Mouse (Mus musculus) heart, embryonic 12.5 days (tissue): ENCODE results near the gene Vps52. TPM values are rescaled to one million over a fixed set of nuclear protein-coding genes. Genes with fewer than 3 reads are reported as not detected.

Experiments
- ATAC-seq: fragments of 200-750 bp; cut with Nextera tagmentation; 2 replicates; pipeline ENCODE4 v1.8.0; 2017; ENCODE audit warnings: moderate TSS enrichment, moderate library complexity; ENCODE audit not compliant: insufficient number of reproducible peaks, low FRiP score
- H3K27ac ChIP-seq: fragments of 300-500 bp; sonication (generic); 2 replicates; pipeline ENCODE4 v1.5.1; 2016; ENCODE audit warnings: mild to moderate bottlenecking, moderate library complexity; ENCODE audit not compliant: poor library complexity, severe bottlenecking
- H3K27me3 ChIP-seq: fragments of 300-500 bp; sonication (generic); replicated peaks from 2 replicates; pipeline ENCODE4 v1.6.1; 2016; ENCODE audit warnings: mild to moderate bottlenecking, moderate library complexity
- H3K36me3 ChIP-seq: fragments of 300-500 bp; sonication (generic); 2 replicates; pipeline ENCODE4 v1.6.1; 2016; ENCODE audit warnings: mild to moderate bottlenecking, moderate library complexity
- H3K4me1 ChIP-seq: fragments of 300-500 bp; sonication (generic); replicated peaks from 2 replicates; pipeline ENCODE4 v1.6.1; 2016; ENCODE audit warnings: mild to moderate bottlenecking
- H3K4me2 ChIP-seq: fragments of 300-500 bp; sonication (generic); 2 replicates; pipeline ENCODE4 v1.6.1; 2016; ENCODE audit warnings: mild to moderate bottlenecking, moderate library complexity
- H3K4me3 ChIP-seq: fragments of 300-500 bp; sonication (generic); 2 replicates; pipeline ENCODE4 v1.5.1; 2016; ENCODE audit warnings: mild to moderate bottlenecking
- H3K9ac ChIP-seq: fragments of 300-500 bp; sonication (generic); 2 replicates; pipeline ENCODE4 v1.6.1; 2016; ENCODE audit warnings: mild to moderate bottlenecking, moderate library complexity
- H3K9me3 ChIP-seq: fragments of 300-500 bp; sonication (generic); replicated peaks from 2 replicates; pipeline ENCODE4 v1.6.1; 2016; ENCODE audit warnings: mild to moderate bottlenecking, moderate library complexity
- WGBS: fragments of 180-500 bp; shearing (Covaris S2); methylation state at CpG from one replicate; pipeline ENCODE4 v1.1.7; 2016; 5-methylcytosine and 5-hydroxymethylcytosine counted together
- polyA plus RNA-seq: library from polyadenylated mRNA; unstranded; fragments of >200 nt; fragmentation: Nextera tagmentation; extraction: Ambion mirVana; gene quantifications from 2 replicates; pipeline ENCODE4 v1.2.1, GENCODE M21; 2016

Vps52 gene
- polyA plus RNA-seq, 1 experiment from 2014 or later: 43.0 TPM

DNA sequence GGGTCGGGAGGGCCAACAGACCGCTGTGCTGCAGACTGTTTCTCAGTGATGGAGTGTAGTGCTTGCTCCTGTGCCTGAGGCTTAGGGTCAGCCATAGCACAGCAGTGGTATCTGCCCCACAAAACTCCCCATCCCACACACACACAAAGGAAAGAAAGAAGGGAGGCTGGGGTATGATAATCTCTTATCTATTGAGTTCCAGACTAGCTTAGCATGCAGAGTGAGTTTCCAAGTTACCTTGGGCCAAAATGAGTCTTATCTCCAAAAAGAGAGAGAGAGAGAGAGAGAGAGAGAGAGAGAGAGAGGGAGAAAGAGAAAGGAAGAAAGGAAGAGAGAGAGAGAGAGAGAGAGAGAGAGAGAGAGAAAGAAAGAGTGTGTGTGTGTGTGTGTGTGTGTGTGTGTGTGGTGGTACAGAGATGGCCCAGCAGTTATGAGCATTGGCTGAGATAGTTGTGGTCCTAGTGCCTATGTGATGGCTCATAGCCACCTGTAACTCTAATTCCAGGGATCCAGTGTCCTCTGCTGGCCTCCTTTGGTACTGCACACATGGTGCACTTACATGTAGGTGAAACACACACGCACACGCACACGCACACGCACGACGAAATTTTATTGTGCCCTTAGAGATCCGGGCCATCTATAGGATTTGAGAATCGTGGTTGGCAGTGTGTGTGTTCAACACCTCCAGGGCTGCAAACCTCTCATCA, 30.9 kb upstream of the Vps52 start:
- no peak for ATAC-seq

DNA sequence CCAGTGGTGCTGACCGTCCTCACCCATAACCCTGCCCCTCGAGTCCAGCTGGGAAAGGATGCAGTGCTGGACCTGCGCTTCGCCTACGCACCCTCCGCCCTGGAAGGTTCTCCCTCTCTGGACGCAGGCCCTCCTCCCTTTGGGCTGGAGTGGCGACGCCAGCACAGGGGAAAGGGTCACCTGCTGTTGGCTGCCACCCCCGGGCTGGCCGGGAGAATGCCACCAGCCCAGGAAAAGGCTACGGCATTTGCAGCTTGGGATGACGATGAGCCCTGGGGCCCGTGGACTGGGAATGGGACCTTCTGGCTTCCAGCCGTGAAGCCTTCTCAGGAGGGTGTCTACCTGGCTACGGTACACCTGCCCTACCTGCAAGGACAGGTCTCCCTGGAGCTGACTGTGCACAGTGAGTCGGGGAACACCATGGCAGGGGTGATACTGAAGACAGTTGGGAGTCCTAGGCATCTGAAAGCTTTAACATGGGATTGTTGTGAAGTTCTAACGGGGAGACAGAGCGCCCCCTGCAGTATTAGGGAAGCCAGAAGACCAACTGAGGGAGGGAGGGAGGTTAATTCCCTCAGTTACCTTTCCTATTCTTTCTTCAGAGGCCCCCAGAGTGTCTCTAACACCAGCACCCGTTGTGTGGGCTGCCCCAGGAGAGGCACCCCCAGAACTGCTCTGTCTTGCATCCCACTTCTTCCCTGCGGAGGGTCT, 30.1 kb upstream of the Vps52 start:
- H3K9me3 ChIP-seq: no peaks in the 10 kb centered on the region

More for the DNA sequence above, 30.9 kb upstream of the Vps52 start:
- H3K27me3 ChIP-seq: no peaks in the 10 kb centered on the region
- H3K27ac ChIP-seq: no peak overlapping the region
- no peak overlapping the region for H3K4me3 ChIP-seq
- 78% methylated on average over 10 of the region's 10 CpGs for WGBS
- H3K4me2 ChIP-seq: no peak overlapping the region
- H3K4me1 ChIP-seq: peaks cover 20% of the 10 kb centered on the region
- no peak overlapping the region for H3K9ac ChIP-seq
- H3K9me3 ChIP-seq: no peaks in the 10 kb centered on the region
- H3K36me3 ChIP-seq: peaks cover 23% of the 10 kb centered on the region; the same call in 1 of the 2 replicates

DNA sequence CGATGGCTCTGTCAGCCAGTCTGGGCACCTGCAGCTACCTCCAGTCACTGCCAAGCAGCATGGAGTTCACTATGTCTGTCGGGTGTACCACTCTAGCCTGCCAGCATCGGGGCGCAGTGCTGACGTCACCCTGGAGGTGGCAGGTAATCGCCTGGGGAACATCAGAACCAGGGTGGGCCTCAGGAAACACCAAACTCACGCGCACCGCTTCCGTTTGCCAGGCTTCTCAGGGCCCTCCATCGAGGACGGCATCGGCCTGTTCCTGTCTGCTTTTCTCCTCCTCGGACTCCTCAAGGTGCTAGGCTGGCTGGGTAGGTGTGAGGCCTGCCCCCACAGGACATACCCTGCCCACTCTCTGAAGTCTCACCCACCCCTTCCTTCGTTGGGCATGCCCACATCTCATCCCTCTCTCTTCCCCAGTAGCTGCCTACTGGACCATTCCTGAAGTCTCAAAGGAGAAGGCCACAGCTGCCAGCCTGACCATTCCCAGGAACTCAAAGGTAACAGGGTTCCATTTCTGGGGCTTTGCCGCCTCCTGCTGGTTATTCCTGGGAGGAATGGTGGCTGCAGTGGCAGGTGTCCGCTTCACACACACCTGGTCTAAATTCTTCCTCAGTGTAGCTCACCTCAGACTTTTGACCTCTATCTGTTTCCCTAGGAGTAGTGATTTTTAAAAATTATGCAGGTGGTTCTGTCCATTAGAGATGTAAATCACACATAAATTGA, 29.2 kb upstream of the Vps52 start:
- Histone ChIP-seq H3K36me3 (peaks cover 23% of the 10 kb centered on the region; the same call in 1 of the 2 replicates), H3K9me3 (no peaks in the 10 kb centered on the region), H3K4me3 (no peak overlapping the region), H3K27me3 (no peaks in the 10 kb centered on the region), H3K4me2 (no peak overlapping the region), H3K27ac (no peak overlapping the region), H3K4me1 (peaks cover 19% of the 10 kb centered on the region), H3K9ac (no peak overlapping the region)
- WGBS: 77% methylated on average over 17 of the region's 17 CpGs
- ATAC-seq: no peak

More for the DNA sequence above, 30.1 kb upstream of the Vps52 start:
- peaks cover 17% of the 10 kb centered on the region for H3K4me1 ChIP-seq
- ATAC-seq: no peak
- no peak overlapping the region for H3K4me2 ChIP-seq
- no peak overlapping the region for H3K9ac ChIP-seq
- no peaks in the 10 kb centered on the region for H3K27me3 ChIP-seq
- 79% methylated on average over 21 of the region's 21 CpGs for WGBS
- peaks cover 23% of the 10 kb centered on the region; the same call in 1 of the 2 replicates for H3K36me3 ChIP-seq
- no peak overlapping the region for H3K4me3 ChIP-seq
- no peak overlapping the region for H3K27ac ChIP-seq

DNA sequence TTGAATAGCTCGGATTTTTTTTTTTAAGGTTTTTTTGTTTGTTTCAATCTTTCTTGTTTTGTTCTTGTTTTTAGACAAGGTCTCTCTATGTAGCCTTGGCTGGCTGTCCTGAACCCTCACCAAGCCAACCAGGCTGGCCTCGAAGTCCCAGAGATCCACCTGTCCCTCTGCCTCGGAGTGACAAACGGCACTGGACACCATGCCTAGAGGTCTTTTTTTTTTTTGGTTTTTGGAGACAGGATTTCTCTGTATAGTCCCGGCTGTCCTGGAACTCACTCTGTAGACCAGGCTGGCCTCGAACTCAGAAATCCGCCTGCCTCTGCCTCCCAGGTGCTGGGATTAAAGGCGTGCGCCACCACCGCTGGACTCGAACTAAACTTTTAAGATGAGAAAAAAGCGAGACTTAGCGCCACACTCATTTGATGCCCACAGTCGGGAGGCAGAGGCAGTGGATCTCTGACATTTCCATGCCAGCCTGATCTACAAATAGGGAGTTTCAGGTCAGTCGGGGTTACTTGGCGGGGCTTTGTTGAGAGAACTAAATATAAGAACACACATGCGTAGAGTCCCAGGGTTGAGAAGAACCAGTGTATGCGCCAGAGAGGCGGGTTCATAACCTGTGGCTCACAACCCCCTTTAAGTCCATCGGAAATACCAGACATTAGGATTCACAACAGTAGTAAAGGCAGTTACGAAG, 27.2 kb upstream of the Vps52 start:
- WGBS: 56% methylated on average over 21 of the region's 21 CpGs
- H3K27me3 ChIP-seq: no peaks in the 10 kb centered on the region
- H3K9me3 ChIP-seq: no peaks in the 10 kb centered on the region
- H3K36me3 ChIP-seq: peaks cover 38% of the 10 kb centered on the region
- H3K27ac ChIP-seq: no peak overlapping the region
- peak overlapping the region; percentile 95 for H3K9ac ChIP-seq
- peaks cover 21% of the 10 kb centered on the region for H3K4me1 ChIP-seq
- ATAC-seq: no peak
- peak overlapping the region; percentile 95 for H3K4me2 ChIP-seq
- H3K4me3 ChIP-seq: peak overlapping the region; percentile 77

DNA sequence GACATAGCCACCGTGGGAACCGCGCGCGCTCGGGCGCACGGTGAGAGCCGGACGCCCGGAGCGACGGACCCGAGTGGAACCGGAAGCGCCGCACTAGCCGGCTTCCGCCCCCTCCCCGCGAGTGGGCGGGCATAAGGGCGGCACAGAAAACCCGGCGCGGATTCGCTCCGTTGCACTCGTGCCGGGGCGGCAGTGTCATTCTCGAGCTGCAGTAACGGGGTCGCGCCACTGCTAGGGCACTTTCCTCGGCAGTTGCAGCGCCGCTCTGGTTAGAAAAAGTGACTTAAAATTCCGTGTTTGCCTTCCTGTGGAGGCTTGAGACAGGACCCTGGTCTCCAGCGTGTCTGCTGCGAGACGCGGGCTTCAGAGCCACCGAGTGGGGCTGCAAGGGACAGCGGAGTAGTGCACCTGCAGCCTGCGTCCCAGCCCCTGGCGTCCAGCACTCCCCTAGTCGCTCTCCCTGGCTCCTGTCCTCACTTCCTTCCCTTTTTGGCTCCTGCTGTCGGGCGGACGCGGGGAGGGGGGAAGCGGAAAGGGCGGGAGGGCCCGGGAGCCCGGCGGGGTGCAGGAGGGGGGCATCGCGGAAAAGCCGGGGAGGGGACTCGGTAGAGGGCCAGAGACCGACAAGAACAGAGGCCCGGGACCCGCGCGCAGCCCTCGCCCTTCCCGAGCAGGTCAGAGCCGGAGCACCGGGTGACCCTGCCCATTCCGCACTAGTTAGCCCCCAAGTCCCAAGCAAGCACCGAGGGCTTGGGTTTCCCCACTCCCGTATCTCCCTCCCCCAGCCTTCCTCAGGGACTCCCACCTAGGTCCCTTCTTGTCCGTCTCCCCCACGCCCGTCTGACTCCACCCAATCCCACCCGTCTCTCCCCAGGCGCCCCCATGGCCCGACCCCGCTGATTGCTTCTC, 26.0 kb upstream of the Vps52 start, which contains the start of gene Rgl2:
Rgl2 (plus strand) TSS at position 173 of the 909 bp plus-strand sequence.
- H3K4me3 ChIP-seq: peak within 1 kb of the TSS; percentile 77
- H3K27ac ChIP-seq: peak within 1 kb of the TSS; percentile 99
- H3K9me3 ChIP-seq: no peaks in the 10 kb centered on the region
- H3K4me1 ChIP-seq: peaks cover 21% of the 10 kb centered on the region
- ATAC-seq: peak; percentile 82
- peak within 1 kb of the TSS; percentile 95 for H3K9ac ChIP-seq
- no peaks in the 10 kb centered on the region for H3K27me3 ChIP-seq
- H3K36me3 ChIP-seq: peaks cover 51% of the 10 kb centered on the region
- H3K4me2 ChIP-seq: peak within 1 kb of the TSS; percentile 95
- under 1% methylated on average over 70 of the region's 80 CpGs for WGBS

DNA sequence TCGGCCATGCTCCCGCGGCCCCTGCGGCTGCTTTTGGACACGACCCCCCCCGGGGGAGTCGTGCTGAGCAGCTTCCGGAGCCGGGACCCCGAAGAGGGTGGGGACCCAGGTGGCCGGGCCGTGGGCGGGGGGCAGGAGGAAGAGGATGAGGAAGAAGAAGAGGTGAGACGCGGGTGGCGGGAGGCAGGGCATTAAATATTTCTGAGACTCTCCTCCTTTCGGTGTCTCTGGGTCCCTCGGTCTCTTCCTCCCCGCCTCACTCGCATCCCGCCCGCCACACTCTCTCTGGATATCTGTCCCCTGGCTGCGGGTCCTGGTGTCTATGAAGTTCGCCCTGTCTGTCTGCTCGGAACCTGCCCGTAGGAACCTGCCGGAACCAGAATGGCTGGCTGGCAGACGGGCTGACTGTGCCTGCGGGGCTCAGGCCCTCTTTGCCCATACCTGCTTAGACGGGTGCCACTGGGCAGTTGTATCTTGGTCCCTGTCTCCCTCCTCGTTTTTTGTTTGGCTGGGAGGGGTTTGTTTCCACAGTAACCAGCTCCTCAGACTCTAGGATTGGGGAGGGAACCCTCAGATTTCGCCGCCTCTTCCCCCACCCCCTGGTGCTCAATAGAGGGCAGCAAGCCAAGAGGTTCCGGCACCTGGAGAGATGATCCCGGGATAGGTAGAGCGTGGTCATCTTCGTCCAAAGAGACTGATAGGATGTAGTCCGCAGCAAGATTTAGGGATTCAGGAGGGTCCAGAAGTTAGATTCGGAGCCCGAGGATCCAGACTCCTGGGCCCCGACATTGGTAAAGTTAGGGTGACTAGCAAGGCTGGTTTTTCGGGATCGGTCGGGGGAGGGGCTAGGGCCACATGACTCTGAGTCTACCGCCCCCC, 25.1 kb upstream of the Vps52 start:
- H3K4me2 ChIP-seq: peak overlapping the region; percentile 95
- peak overlapping the region; percentile 95 for H3K9ac ChIP-seq
- peak overlapping the region; percentile 99 for H3K27ac ChIP-seq
- peaks cover 52% of the 10 kb centered on the region for H3K36me3 ChIP-seq
- no peaks in the 10 kb centered on the region for H3K9me3 ChIP-seq
- H3K4me3 ChIP-seq: peak overlapping the region; percentile 77
- peaks cover 21% of the 10 kb centered on the region for H3K4me1 ChIP-seq
- H3K27me3 ChIP-seq: no peaks in the 10 kb centered on the region
- ATAC-seq: peak; percentile 9; the same call in 1 of the 2 replicates
- 1% methylated on average over 45 of the region's 45 CpGs for WGBS

DNA sequence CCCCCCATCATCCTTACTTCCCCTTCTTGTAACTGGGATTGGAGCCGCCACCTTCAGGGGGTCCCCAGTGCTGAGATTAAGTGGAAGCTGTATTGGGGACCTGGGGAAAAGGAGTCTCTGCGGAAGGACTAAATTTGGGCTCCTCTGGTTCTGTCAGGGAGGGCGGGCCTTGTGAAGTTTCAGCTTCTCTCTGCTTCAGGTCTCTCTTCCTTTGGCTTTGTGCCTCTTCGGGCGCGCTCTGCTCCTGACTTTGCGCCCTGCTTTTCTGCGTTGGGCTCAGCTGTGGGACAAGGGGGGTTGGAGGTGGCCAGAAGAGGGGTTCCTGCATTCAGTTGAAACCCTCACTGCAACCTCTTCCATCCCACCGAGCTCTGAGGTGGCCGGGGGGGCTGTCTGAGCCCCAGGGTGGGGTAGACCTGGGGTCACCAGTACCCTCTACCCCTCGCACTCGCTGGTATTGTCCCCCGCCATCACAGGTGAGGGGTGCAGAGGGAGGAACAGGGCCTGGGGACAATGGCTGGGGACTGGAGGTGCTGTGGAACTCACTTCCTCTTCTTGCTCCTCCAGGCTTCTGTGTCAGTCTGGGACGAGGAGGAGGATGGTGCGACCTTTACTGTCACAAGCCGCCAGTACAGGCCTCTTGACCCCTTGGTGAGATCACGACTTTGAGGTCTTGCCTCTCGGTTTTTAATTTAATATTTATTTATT, 24.3 kb upstream of the Vps52 start:
- Histone ChIP-seq H3K36me3 (peaks cover 54% of the 10 kb centered on the region), H3K27me3 (no peaks in the 10 kb centered on the region), H3K9me3 (no peaks in the 10 kb centered on the region), H3K4me3 (peak overlapping the region; percentile 77), H3K4me1 (peaks cover 21% of the 10 kb centered on the region), H3K27ac (no peak overlapping the region), H3K9ac (peak overlapping the region; percentile 95), H3K4me2 (peak overlapping the region; percentile 95)
- 34% methylated on average over 18 of the region's 18 CpGs for WGBS
- no peak for ATAC-seq

DNA sequence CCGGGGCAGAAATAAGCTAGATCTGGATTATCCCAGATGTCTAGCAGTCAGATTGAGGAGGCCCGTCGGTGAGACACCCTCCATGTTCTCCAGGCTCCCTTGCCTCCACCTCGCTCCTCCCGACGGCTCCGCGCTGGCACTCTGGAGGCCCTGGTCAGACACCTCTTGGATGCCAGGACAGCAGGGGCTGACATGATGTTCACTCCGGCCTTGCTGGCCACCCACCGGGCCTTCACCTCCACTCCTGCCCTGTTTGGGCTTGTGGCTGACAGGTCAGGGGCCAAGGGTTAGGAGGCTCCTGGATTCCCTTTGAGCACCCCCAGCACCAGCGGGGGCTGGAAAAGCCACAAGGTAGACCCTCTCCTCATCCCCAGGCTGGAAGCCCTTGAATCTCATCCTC, 23.7 kb upstream of the Vps52 start:
- 90% methylated on average over 11 of the region's 11 CpGs for WGBS
- peaks cover 54% of the 10 kb centered on the region for H3K36me3 ChIP-seq
- peaks cover 21% of the 10 kb centered on the region for H3K4me1 ChIP-seq
- no peak overlapping the region for H3K4me2 ChIP-seq
- H3K9me3 ChIP-seq: no peaks in the 10 kb centered on the region
- no peak for ATAC-seq
- no peak overlapping the region for H3K27ac ChIP-seq
- no peak overlapping the region for H3K4me3 ChIP-seq
- no peak overlapping the region for H3K9ac ChIP-seq
- no peaks in the 10 kb centered on the region for H3K27me3 ChIP-seq

DNA sequence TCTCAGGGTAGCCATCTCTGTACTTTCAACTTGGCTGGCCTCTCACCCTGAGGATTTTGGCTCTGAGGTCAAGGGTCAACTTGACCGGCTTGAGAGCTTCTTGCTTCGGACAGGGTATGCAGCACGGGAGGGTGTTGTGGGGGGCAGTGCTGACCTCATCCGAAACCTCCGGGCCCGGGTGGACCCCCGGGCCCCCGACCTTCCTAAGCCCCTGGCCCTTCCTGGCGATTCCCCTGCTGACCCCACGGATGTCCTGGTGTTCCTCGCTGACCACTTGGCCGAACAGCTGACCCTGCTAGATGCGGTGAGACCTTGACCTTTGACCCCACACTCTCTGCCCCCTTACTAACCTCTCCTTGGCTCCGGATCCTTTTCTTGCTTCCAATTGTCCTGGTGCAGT, 23.2 kb upstream of the Vps52 start:
- Histone ChIP-seq H3K9ac (no peak overlapping the region), H3K4me2 (no peak overlapping the region), H3K36me3 (peaks cover 54% of the 10 kb centered on the region), H3K4me3 (no peak overlapping the region), H3K4me1 (peaks cover 21% of the 10 kb centered on the region), H3K27me3 (no peaks in the 10 kb centered on the region), H3K27ac (no peak overlapping the region), H3K9me3 (no peaks in the 10 kb centered on the region)
- ATAC-seq: no peak
- WGBS: 91% methylated on average over 14 of the region's 14 CpGs
